Mouse (Mus musculus): ENCODE data around the gene Tssk3.

GRCm38 (mm10) chr4:129463097-129464059, 27.4 kb downstream of the Tssk3 start:
- TF ChIP-seq CTCF (IDR thresholded peaks at IDR 0.05; ENCODE audit: low read depth) (no peak), EP300 (IDR thresholded peaks at IDR 0.05; ENCODE audit: low read depth) (no peak)
